Mouse (Mus musculus) retina, embryonic 14.5 days (tissue): Measurements from ENCODE around the gene Fanca.
"Not testable (repeated sequence)": the region's sequence is repeated elsewhere in the genome, so short reads cannot be mapped to it uniquely, and the experiment has no call there.

Source experiments
- DNase-seq: peaks from one replicate; pipeline ENCODE4 v3.0.0-alpha.2; 2015; ENCODE audit warnings: low spot score

Gene Fanca

GRCm38 (mm10) chr8:123330701-123331100 lies 12.3 kb upstream of the Fanca start:
- no peak for DNase-seq

- DNase-seq = no peak
Observed at GRCm38 (mm10) chr8:123329961-123330360, 11.6 kb upstream of the Fanca start.

GRCm38 (mm10) chr8:123329350-123329749 lies 11.0 kb upstream of the Fanca start:
- no peak for DNase-seq

GRCm38 (mm10) chr8:123328552-123328951 lies 10.2 kb upstream of the Fanca start:
- DNase-seq = no peak

- DNase-seq = peak; percentile 85
Observed at GRCm38 (mm10) chr8:123319522-123320164, 1.3 kb upstream of the Fanca start.

- no peak for DNase-seq
Observed at GRCm38 (mm10) chr8:123317781-123318466, 452 bp downstream of the Fanca start.

GRCm38 (mm10) chr8:123308738-123309137 lies 9.6 kb downstream of the Fanca start:
- DNase-seq = no peak

GRCm38 (mm10) chr8:123298301-123298700 lies 20.1 kb downstream of the Fanca start:
- no peak for DNase-seq

GRCm38 (mm10) chr8:123292785-123293184 lies 25.6 kb downstream of the Fanca start:
- no peak for DNase-seq

- no peak for DNase-seq
Observed at GRCm38 (mm10) chr8:123292281-123292680, 26.1 kb downstream of the Fanca start.

GRCm38 (mm10) chr8:123291716-123292115 lies 26.7 kb downstream of the Fanca start:
- DNase-seq = no peak

- no peak for DNase-seq
Observed at GRCm38 (mm10) chr8:123290679-123291078, 27.7 kb downstream of the Fanca start.

- peak; percentile 56 for DNase-seq
Observed at GRCm38 (mm10) chr8:123290166-123290565, 28.2 kb downstream of the Fanca start.

- DNase-seq = no peak
Observed at GRCm38 (mm10) chr8:123287362-123287761, 31.0 kb downstream of the Fanca start.

GRCm38 (mm10) chr8:123284493-123284892 lies 33.9 kb downstream of the Fanca start:
- DNase-seq = no peak

GRCm38 (mm10) chr8:123283991-123284390 lies 34.4 kb downstream of the Fanca start:
- DNase-seq = no peak

- DNase-seq = not testable (repeated sequence)
Observed at GRCm38 (mm10) chr8:123282994-123283393, 35.4 kb downstream of the Fanca start.

- no peak for DNase-seq
Observed at GRCm38 (mm10) chr8:123280302-123281094, 37.9 kb downstream of the Fanca start.

GRCm38 (mm10) chr8:123279828-123280227 lies 38.5 kb downstream of the Fanca start:
- no peak for DNase-seq

GRCm38 (mm10) chr8:123278445-123278844 lies 39.9 kb downstream of the Fanca start:
- no peak for DNase-seq

- DNase-seq = no peak
Observed at GRCm38 (mm10) chr8:123275096-123275495, 43.3 kb downstream of the Fanca start.

- DNase-seq = no peak
Observed at GRCm38 (mm10) chr8:123274447-123274846, 43.9 kb downstream of the Fanca start.

GRCm38 (mm10) chr8:123271901-123272300 lies 46.5 kb downstream of the Fanca start:
- no peak for DNase-seq
